Mouse (Mus musculus): ENCODE results near the gene Lcn11. TPM values are rescaled to one million over a fixed set of nuclear protein-coding genes. Genes with fewer than 3 reads are reported as not detected.
A peak's percentile ranks its signal among the peaks of the same experiment; 100 is the strongest.
"Not testable (repeated sequence)": the region's sequence is repeated elsewhere in the genome, so short reads cannot be mapped to it uniquely, and the experiment has no call there.

Lcn11 gene
- total and polyA plus RNA-seq, 2 experiments from 2014 or later, result not detected

DNA sequence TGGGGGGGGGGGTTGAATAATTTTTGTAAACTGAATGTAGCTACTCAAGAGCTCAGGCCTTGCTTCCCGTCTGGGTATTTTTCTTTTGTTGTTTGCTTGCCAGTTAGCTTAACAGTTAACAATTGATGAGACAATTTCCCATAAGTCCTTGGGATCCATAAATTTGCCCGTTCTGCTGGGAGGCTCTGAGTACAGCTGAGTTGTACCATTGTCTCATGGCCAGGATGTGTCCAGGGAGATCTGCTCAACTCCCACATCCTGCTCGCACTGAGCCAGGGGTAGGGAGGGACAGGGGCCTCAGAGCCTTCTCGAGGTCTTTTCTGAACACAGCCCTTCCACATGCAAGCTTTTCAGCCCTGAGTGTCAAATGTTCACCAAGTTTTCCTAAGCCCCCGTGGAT, 21.2 kb downstream of the Lcn11 start:
- no peak for DNase-seq (ENCODE audit: low spot score)
- Histone ChIP-seq H3K27ac (ENCODE audit: low read depth) (no peak overlapping the region), H3K9ac (replicated peaks; ENCODE audit: low read depth, low read length) (no peak overlapping the region), H3K4me3 (ENCODE audit: low read depth, low read length) (no peak overlapping the region), H3K4me1 (ENCODE audit: control insufficient read depth, insufficient read depth) (no peaks in the 10 kb centered on the region), H3K27me3 (ENCODE audit: control insufficient read depth, insufficient read depth, low read length) (no peaks in the 10 kb centered on the region), H3K9me3 (replicated peaks; ENCODE audit: control insufficient read depth, low read length) (no peaks in the 10 kb centered on the region), H3K36me3 (replicated peaks; ENCODE audit: control insufficient read depth, insufficient read depth, low read length) (no peaks in the 10 kb centered on the region), H3K4me2 (ENCODE audit: low read depth, low read length) (no peak overlapping the region)
- ATAC-seq (ENCODE audit: insufficient read depth, low read depth), result peak; percentile 68; the same call in 1 of the 2 replicates
- TF ChIP-seq CTCF (IDR thresholded peaks at IDR 0.05; ENCODE audit: low read depth), result no peak
- TF ChIP-seq EP300 (IDR thresholded peaks at IDR 0.05; ENCODE audit: low read depth), result no peak
- 35% methylated on average over 5 of the region's 5 CpGs for WGBS

DNA sequence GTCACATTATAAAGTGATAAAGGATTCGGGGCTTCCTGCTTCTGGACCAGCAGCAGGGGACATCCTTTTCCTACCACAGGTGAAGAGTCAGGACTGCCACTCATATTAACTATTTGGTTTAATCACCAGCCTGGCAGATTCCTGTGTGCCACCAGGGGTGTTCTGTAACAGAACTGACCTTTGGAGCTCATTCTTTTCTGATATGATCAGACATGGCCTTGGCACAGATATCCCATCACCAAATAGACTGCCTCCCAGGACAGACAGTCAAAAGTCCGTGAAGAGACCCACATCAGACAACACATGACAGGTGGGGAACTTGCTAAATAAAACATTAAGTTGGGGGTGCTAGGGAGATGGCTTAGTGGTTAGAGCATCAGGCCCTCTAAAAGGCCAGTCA, 34.9 kb downstream of the Lcn11 start:
- Histone ChIP-seq H3K4me2 (ENCODE audit: low read depth, low read length) (no peak overlapping the region), H3K4me3 (ENCODE audit: low read depth, low read length) (no peak overlapping the region), H3K9me3 (replicated peaks; ENCODE audit: control insufficient read depth, low read length) (no peaks in the 10 kb centered on the region), H3K36me3 (replicated peaks; ENCODE audit: control insufficient read depth, insufficient read depth, low read length) (no peaks in the 10 kb centered on the region), H3K9ac (replicated peaks; ENCODE audit: low read depth, low read length) (no peak overlapping the region), H3K4me1 (ENCODE audit: control insufficient read depth, insufficient read depth) (no peaks in the 10 kb centered on the region), H3K27me3 (ENCODE audit: control insufficient read depth, insufficient read depth, low read length) (no peaks in the 10 kb centered on the region), H3K27ac (ENCODE audit: low read depth) (no peak overlapping the region)
- DNase-seq (ENCODE audit: low spot score) (no peak), ATAC-seq (ENCODE audit: insufficient read depth, low read depth) (no peak)
- WGBS, result 66% methylated on average over 2 of the region's 2 CpGs
- no peak for TF ChIP-seq EP300 (IDR thresholded peaks at IDR 0.05; ENCODE audit: low read depth)
- no peak for TF ChIP-seq CTCF (IDR thresholded peaks at IDR 0.05; ENCODE audit: low read depth)

DNA sequence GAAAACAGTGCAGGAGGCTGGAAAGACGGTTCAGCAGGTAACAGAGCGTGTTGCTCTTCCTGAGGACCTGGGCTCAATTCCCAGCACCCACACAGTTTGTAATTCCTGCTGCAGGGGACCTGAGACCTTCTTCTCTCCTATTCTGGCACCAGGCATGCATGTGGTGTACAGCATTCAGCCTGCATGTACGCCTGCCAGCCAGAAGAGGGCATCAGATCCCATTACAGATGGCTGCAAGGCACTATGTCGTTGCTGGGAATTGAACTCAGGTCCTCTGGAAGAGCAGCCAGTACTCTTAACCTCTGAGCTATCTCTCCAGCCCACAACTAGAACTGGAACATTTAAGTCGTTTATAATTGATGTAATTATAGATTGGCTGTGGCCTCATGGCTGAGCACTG, 36.5 kb downstream of the Lcn11 start:
- Histone ChIP-seq H3K9ac (replicated peaks; ENCODE audit: low read depth, low read length) (no peak overlapping the region), H3K4me1 (ENCODE audit: control insufficient read depth, insufficient read depth) (no peaks in the 10 kb centered on the region), H3K27ac (ENCODE audit: low read depth) (no peak overlapping the region), H3K4me3 (ENCODE audit: low read depth, low read length) (no peak overlapping the region), H3K4me2 (ENCODE audit: low read depth, low read length) (no peak overlapping the region), H3K9me3 (replicated peaks; ENCODE audit: control insufficient read depth, low read length) (no peaks in the 10 kb centered on the region), H3K27me3 (ENCODE audit: control insufficient read depth, insufficient read depth, low read length) (no peaks in the 10 kb centered on the region), H3K36me3 (replicated peaks; ENCODE audit: control insufficient read depth, insufficient read depth, low read length) (no peaks in the 10 kb centered on the region)
- no peak for TF ChIP-seq EP300 (IDR thresholded peaks at IDR 0.05; ENCODE audit: low read depth)
- no peak for TF ChIP-seq CTCF (IDR thresholded peaks at IDR 0.05; ENCODE audit: low read depth)
- DNase-seq (ENCODE audit: low spot score), result no peak
- ATAC-seq (ENCODE audit: insufficient read depth, low read depth), result no peak
- 82% methylated on average over 5 of the region's 5 CpGs for WGBS

DNA sequence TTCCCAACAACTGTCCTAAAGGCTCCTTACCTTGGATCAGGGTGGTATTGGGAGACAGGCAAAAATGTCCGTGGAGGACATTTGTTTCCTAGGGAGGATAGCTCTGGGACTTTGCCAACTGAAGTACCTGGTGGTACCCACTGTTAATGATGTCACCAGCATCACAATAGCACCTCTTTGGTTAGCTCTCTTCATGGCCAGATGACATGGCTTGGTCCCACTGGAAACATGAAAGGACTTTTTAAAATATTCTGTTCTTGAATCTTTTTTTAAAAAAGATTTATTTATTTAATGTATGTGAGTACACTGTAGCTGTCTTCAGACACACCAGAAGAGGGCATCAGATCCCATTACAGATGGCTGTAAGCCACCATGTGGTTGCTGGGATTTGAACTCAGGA, 38.9 kb downstream of the Lcn11 start, which contains the start of gene Glt6d1:
Gene Glt6d1, minus strand, starts transcription at position 101 of the 400 bp plus-strand sequence.
- not testable (repeated sequence) for H3K4me2 ChIP-seq (ENCODE audit: low read depth, low read length); H3K36me3 ChIP-seq (replicated peaks; ENCODE audit: control insufficient read depth, insufficient read depth, low read length); ATAC-seq (ENCODE audit: insufficient read depth, low read depth); H3K4me3 ChIP-seq (ENCODE audit: low read depth, low read length); H3K4me1 ChIP-seq (ENCODE audit: control insufficient read depth, insufficient read depth); H3K27ac ChIP-seq (ENCODE audit: low read depth); H3K9me3 ChIP-seq (replicated peaks; ENCODE audit: control insufficient read depth, low read length); DNase-seq (ENCODE audit: low spot score); H3K27me3 ChIP-seq (ENCODE audit: control insufficient read depth, insufficient read depth, low read length); H3K9ac ChIP-seq (replicated peaks; ENCODE audit: low read depth, low read length)
- 57% methylated on average over 1 of the region's 1 CpGs for WGBS

DNA sequence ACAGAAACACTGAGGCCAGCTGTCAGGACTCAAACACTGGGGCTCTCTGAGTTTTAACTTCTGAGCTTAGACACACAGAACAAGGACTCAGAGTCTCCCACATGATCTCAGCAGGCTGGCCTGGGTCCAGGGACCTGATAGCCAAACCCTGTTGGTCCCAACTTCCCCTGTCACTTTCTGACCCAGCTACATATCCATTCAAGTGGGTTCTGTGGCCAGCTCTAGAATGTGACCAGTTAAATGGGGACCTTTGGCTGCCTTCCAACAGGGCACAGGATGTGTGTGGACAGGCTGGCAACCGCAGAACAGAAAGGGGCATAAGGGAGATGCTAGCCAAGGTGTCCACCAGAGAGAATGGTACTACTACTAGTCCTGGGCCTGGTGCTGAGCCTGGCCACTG, 46.0 kb downstream of the Lcn11 start, which contains the start of gene Lcn9:
Gene Lcn9, plus strand, starts transcription at position 348 of the 400 bp plus-strand sequence.
- no peak for TF ChIP-seq CTCF (IDR thresholded peaks at IDR 0.05; ENCODE audit: low read depth)
- no peak for DNase-seq (ENCODE audit: low spot score)
- Histone ChIP-seq H3K9ac (replicated peaks; ENCODE audit: low read depth, low read length) (no peak within 1 kb of the TSS), H3K27me3 (ENCODE audit: control insufficient read depth, insufficient read depth, low read length) (no peaks in the 10 kb centered on the region), H3K36me3 (replicated peaks; ENCODE audit: control insufficient read depth, insufficient read depth, low read length) (no peaks in the 10 kb centered on the region), H3K4me1 (ENCODE audit: control insufficient read depth, insufficient read depth) (no peaks in the 10 kb centered on the region), H3K4me3 (ENCODE audit: low read depth, low read length) (no peak within 1 kb of the TSS), H3K4me2 (ENCODE audit: low read depth, low read length) (no peak within 1 kb of the TSS), H3K27ac (ENCODE audit: low read depth) (no peak within 1 kb of the TSS), H3K9me3 (replicated peaks; ENCODE audit: control insufficient read depth, low read length) (no peaks in the 10 kb centered on the region; the same call in 1 of the 2 replicates)
- 40% methylated on average over 1 of the region's 1 CpGs for WGBS
- ATAC-seq (ENCODE audit: insufficient read depth, low read depth), result no peak

DNA sequence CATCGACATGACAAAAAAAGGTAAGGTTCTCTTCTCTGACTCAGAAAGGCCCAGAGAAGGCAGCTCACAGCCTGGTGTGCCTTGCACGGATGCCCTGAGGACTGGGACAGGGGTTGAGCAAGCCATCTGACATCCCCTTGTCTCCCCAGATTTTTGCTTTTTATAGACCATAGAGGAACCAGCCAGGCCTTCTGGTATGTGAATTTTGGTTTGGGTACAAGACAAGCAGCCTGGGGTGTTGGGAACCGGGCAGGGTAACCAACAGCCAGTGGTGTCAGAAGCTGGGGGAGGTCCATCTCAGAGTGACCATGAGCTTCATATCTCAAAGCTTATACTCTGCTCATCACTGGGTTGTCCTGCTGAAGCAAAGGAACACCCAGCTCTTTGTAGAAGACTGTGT, 47.9 kb downstream of the Lcn11 start:
- no peaks in the 10 kb centered on the region; the same call in 1 of the 2 replicates for H3K9me3 ChIP-seq (replicated peaks; ENCODE audit: control insufficient read depth, low read length)
- H3K4me1 ChIP-seq (ENCODE audit: control insufficient read depth, insufficient read depth), result no peaks in the 10 kb centered on the region
- H3K27ac ChIP-seq (ENCODE audit: low read depth), result no peak overlapping the region
- DNase-seq (ENCODE audit: low spot score) (no peak), ATAC-seq (ENCODE audit: insufficient read depth, low read depth) (no peak)
- H3K27me3 ChIP-seq (ENCODE audit: control insufficient read depth, insufficient read depth, low read length), result no peaks in the 10 kb centered on the region
- H3K4me2 ChIP-seq (ENCODE audit: low read depth, low read length), result no peak overlapping the region
- H3K36me3 ChIP-seq (replicated peaks; ENCODE audit: control insufficient read depth, insufficient read depth, low read length), result no peaks in the 10 kb centered on the region
- H3K9ac ChIP-seq (replicated peaks; ENCODE audit: low read depth, low read length), result no peak overlapping the region
- WGBS, result 76% methylated on average over 3 of the region's 3 CpGs
- no peak overlapping the region for H3K4me3 ChIP-seq (ENCODE audit: low read depth, low read length)
- TF ChIP-seq EP300 (IDR thresholded peaks at IDR 0.05; ENCODE audit: low read depth) (no peak), CTCF (IDR thresholded peaks at IDR 0.05; ENCODE audit: low read depth) (no peak)

All from heart, postnatal 0 days (tissue).